Mouse (Mus musculus): ENCODE results near the gene Cep57.

GRCm38 (mm10) chr9:13774732-13775131, 52.2 kb downstream of the Cep57 start:
- TF ChIP-seq CTCF (IDR thresholded peaks at IDR 0.05; ENCODE audit: borderline replicate concordance, insufficient read depth, low read depth, low read length) (no peak), POLR2A (IDR thresholded peaks at IDR 0.05; ENCODE audit: borderline replicate concordance, insufficient read depth, low read length) (no peak)

Measured in cerebellum, adult 2 months (tissue).